Mouse (Mus musculus) activated CD4-positive, CD25-positive, alpha-beta regulatory T cell, adult 4 months (primary cell): Measurements from ENCODE around the gene Gm20388. TPM values are rescaled to one million over a fixed set of nuclear protein-coding genes. Genes with fewer than 3 reads are reported as not detected.

Experiments
- ATAC-seq: one replicate; pipeline ENCODE4 v1.8.0; 2017
- polyA plus RNA-seq, 2 experiments: library from polyadenylated mRNA; unstranded; fragments of 100-300 nt; shearing (Covaris generic); gene quantifications; one replicate each; pipeline ENCODE4 v1.2.1; 2017

The Gm20388 gene
- polyA plus RNA-seq, 2 experiments from 2014 or later: 9.9 to 12.3 TPM

DNA sequence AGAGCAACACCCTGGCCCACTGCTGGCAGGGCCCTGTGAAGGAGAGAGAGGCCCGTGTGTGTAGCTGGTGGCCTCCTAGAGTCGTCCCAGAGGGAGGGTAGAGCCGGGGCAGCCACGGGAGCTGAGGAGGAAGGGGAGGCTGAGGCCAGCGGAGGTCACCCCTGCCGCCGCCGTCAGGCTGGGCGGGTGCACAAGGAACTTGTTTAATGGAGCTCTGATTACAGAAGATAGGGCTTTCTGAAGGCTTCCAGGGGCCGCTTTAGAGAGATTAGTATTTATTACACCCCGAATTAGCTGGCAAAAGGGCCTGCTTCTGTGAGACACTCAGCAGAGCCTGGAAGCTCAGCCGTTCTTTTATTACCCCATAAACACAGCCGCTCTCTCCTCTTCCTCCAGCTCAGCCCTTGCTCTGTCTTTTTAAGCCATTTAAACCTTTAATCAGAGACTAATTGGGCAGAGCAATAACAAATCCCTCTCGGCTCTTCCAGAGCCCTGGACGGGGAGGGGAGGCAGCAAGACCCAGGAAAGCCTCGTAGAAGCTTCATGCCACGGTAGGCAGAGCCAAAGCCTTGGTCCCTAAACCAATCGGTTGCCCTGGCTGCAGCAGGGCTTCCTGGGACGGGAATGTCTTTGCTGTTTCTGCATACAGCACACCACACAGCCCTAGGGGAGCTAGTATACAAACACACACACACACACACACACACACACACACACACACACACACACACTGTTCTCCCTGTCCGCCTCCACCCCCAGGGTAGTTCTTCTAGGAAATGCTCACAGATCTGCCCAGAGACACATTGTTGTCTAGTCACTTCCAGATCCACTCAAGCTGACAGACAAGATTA, 1448.7 kb downstream of the Gm20388 start:
- no peak for ATAC-seq

GRCm38 (mm10) chr8:121360001-121360400, 1449.4 kb downstream of the Gm20388 start:
- no peak for ATAC-seq

GRCm38 (mm10) chr8:121361166-121361565, 1450.5 kb downstream of the Gm20388 start:
- no peak for ATAC-seq

DNA sequence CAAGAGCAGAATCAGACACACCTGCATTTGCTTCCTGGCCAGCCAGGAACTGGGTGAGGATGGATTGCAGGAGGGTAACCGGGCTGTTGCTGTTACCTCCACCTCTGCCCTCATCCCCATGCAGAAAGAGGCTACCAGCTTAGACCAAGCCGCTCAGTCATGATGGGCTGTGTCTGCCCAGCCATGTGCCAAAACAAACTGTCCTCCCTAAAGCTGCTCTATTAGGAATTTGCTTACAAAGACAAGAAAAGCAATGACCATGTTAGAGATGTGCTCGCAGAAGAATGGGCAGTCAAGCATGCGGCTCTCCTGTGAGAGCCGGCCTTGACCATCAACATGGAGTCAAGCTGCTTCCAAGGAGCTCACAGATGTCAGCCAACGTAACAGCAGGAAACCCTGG, 1454.0 kb downstream of the Gm20388 start:
- no peak for ATAC-seq

GRCm38 (mm10) chr8:121365150-121365549, 1454.5 kb downstream of the Gm20388 start:
- no peak for ATAC-seq

- ATAC-seq: no peak
Observed at GRCm38 (mm10) chr8:121366655-121367054, 1456.0 kb downstream of the Gm20388 start.

DNA sequence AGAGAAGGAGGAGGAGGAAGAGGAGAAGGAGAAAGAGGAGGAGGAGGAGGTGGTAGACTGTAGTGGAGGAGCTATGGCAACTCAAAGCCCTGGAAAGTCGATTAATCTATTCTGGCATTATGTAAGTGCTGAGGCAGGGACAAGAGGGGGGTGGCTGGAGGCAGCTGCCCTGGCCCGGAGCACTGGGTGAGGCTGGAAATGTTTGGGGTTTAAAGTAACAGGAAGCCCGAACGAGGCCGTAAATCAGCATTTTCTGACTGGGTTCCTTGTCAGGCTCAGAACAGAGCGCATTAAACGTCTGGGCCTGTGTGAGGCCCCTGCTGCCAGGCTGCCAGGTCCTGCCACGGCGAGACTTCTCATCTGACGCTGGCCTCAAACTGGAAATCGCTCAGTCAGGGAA, 1458.2 kb downstream of the Gm20388 start:
- ATAC-seq: no peak

- ATAC-seq: no peak
Observed at GRCm38 (mm10) chr8:121369378-121369777, 1458.7 kb downstream of the Gm20388 start.

GRCm38 (mm10) chr8:121371287-121371686, 1460.6 kb downstream of the Gm20388 start:
- ATAC-seq: no peak

DNA sequence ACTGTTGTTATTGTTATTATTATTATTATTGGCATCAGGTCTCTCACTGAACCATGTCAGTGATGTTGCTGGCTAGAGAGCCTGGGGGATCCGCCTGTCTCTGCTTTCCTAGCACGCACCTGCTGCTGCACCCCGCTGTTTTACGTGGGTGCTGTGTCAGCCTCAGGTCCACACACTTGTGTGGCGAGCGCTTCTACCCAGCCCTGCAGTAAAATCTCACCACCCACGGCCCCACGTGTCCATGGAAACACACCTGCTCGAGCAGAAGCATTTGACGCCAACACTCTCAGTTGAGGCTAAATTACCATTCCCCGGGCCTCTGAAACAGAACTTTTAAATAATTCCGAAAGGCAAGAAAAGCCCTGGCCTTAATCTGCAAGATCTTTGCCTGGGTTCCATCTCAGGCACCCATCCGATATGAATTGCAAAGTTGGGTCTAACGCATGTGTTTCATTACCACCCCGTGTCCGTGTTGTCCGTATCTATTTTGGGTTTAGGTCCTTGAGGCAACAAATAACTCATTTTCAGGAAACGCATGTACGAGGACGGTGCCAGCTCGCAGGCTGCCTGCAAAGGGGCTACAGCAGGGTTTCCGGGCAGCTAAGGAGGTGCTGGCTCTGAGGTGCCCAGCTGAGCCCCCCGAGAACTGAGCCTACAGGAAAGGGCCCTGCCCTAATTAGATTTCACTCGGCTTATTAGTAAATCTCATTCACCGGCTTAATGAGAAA, 1461.4 kb downstream of the Gm20388 start:
- ATAC-seq: no peak

GRCm38 (mm10) chr8:121372639-121372986, 1462.0 kb downstream of the Gm20388 start:
- ATAC-seq: no peak

- ATAC-seq: no peak
Observed at GRCm38 (mm10) chr8:121374284-121374683, 1463.6 kb downstream of the Gm20388 start.

- ATAC-seq: no peak
Observed at GRCm38 (mm10) chr8:121374777-121375176, 1464.1 kb downstream of the Gm20388 start.

GRCm38 (mm10) chr8:121376116-121376950, 1465.7 kb downstream of the Gm20388 start:
- no peak for ATAC-seq

GRCm38 (mm10) chr8:121377680-121378079, 1467.0 kb downstream of the Gm20388 start:
- no peak for ATAC-seq

- no peak for ATAC-seq
Observed at GRCm38 (mm10) chr8:121379387-121379786, 1468.7 kb downstream of the Gm20388 start.

DNA sequence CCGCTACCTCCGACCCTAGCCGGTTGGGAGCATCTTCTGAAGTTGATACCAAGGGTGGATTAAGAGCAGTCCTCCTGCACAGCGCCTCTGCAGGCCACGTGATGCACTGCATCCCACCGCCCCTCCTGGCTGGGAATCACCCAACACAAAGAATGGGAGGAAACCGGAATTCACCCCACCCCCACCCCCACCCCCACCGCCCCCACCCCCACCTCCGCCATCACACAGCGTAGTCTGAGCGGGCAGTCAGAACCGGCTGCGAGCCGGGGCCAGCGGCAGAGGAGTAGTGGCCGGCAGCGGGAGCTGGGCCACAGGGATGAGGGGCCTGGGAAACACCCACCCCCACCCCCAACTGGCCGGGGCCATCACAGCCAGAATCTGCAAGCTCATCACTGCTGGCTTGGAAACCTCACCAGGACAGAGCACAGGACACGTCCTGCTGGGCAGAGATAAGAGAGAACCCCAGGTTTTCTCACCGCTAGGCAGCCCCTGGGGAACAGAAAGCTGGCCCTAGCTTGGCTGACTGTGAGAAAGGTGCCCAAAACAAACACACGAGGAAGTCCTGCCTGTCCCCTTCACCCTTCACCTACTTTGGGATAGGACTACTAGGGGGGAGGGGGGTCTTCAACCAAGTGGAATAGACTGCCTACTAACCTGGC, 1472.1 kb downstream of the Gm20388 start:
- ATAC-seq: no peak

DNA sequence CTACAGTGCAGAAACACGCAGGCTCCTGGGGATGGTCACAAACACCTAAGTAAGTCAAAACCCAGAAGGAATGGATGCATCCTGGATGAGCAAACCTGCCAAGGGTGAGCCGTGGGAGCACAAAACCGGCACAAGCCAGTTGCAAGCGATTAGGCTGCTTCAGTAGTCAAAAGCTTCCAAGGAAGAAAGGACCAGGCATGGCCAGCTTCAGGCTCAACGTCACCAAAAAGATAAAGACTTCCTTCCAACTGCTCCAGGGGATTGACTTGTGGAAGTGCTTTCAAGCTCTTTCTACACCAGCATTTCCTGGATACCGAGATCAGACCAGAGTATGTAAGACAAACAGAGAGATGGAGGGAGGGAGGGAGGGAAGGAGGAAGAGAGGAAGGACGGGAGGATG, 1474.9 kb downstream of the Gm20388 start:
- no peak for ATAC-seq

DNA sequence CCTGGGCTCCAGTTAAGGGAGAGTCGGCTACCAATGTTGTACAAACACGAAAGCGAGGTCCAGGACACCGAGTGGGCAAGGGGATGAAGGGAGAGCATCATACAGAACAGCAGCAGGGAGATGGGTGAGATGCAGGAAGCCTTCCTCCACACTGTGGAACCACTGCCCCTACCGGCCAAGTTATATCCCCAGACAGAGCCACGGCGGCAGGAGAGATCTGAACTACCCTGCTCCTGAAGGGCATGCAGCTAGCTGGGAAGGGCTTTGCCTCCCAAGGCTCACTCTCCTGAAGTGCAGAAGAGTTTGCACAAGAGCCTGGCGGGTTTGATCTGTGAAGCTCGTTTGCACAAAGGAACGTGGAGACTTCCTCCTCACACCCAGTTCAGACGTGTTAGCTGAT, 1480.0 kb downstream of the Gm20388 start:
- no peak for ATAC-seq

- ATAC-seq: no peak
Observed at GRCm38 (mm10) chr8:121391254-121391653, 1480.6 kb downstream of the Gm20388 start.

GRCm38 (mm10) chr8:121391771-121392170, 1481.1 kb downstream of the Gm20388 start:
- no peak for ATAC-seq

DNA sequence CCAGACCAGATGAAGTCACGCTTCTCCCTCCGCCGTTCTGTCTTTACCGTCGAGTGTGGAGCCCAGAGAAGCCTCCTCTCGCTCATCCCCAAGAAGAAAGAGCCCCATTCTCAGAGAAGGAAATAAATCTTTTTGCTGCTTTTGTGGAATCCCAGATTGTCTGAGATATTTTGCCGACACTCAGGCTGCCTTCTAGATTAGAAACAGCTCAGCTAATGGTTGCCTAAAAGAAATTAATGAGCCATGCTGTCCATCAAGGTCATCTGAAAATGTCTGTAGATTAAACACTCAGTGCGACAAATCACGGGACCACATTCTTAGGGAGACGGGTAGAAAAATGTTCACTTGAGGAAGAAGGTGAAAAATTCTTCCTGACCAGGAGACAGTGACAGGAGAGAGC, 1481.8 kb downstream of the Gm20388 start:
- no peak for ATAC-seq

DNA sequence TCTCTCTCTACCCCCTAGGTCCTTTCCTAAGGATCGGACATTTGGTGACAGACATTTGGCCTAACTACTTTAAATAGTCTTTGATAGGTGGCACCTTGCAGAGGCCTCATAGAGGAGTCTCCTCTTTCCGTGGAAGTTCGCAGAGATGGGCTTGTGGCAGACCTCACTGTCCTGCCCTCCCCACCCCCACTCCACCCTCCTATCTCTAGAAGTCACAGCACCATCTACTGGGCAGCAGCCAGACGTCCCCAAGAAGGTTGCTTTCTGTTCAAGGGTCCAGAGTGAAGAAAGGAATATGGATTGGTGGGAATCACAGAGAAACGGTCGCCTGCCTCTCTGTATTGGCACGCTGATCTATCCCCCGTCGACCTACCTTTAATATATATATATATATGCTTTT, 1482.5 kb downstream of the Gm20388 start:
- ATAC-seq: no peak
